Mouse (Mus musculus): ENCODE results near the gene Ifnz.
"Not testable (repeated sequence)": the region's sequence is repeated elsewhere in the genome, so short reads cannot be mapped to it uniquely, and the experiment has no call there.

DNA sequence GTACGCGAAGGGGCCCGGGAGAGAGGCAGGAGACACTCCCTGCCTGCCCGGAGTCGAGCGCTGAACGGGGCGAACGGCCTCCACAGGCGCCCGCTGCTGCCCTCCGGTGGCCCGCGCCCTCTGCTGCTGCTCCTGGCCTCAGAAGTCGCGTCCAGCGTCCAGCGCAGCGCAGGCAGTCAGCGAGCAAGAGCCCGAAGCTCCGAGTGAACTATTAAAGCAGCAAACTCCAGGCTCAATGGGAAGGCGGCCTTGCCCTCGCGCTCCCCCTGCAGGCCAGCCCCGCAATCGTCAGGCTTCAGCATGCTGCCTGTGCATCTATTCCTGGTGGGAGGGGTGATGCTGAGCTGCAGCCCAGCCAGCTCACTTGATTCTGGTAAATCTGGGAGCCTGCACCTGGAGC is 3.5 kb downstream of the Ifnz start, which contains the start of gene Gm13276:
- TF ChIP-seq CTCF (IDR thresholded peaks at IDR 0.05; ENCODE audit: low read depth, low read length); EP300 (IDR thresholded peaks at IDR 0.05; ENCODE audit: insufficient read depth, low read depth, low read length); POLR2A (IDR thresholded peaks at IDR 0.05; ENCODE audit: insufficient read depth, low read length): not testable (repeated sequence)
